Mouse (Mus musculus) embryonic facial prominence, embryonic 14.5 days (tissue): ENCODE results near the gene Esd. TPM values are rescaled to one million over a fixed set of nuclear protein-coding genes. Genes with fewer than 3 reads are reported as not detected.
A peak's percentile ranks its signal among the peaks of the same experiment; 100 is the strongest.

Experiments
- ATAC-seq: fragments of 200-750 bp; cut with Nextera tagmentation; 2 replicates; pipeline ENCODE4 v1.8.0; 2017; ENCODE audit warnings: low read depth, moderate number of reproducible peaks, moderate TSS enrichment
- DNase-seq: peaks from one replicate; pipeline ENCODE4 v3.0.0-alpha.2; 2015; ENCODE audit warnings: low spot score
- H3K27ac ChIP-seq: fragments of 300-500 bp; sonication (generic); replicated peaks from 2 replicates; pipeline ENCODE4 v1.5.1; 2014; ENCODE audit warnings: low read depth, mild to moderate bottlenecking, low read length, moderate library complexity
- H3K27me3 ChIP-seq: fragments of 300-500 bp; sonication (generic); replicated peaks from 2 replicates; pipeline ENCODE4 v1.6.1; 2014; ENCODE audit warnings: low read length; ENCODE audit not compliant: control insufficient read depth, insufficient read depth
- H3K36me3 ChIP-seq: fragments of 300-500 bp; sonication (generic); 2 replicates; pipeline ENCODE4 v1.6.1; 2014; ENCODE audit warnings: low read length, mixed read lengths; ENCODE audit not compliant: control insufficient read depth, insufficient read depth
- H3K4me1 ChIP-seq: fragments of 300-500 bp; sonication (generic); 2 replicates; pipeline ENCODE4 v1.6.1; 2014; ENCODE audit warnings: antibody characterized with exemption, low read length; ENCODE audit not compliant: control insufficient read depth, insufficient read depth
- H3K4me2 ChIP-seq: fragments of 300-500 bp; sonication (generic); 2 replicates; pipeline ENCODE4 v1.6.1; 2014; ENCODE audit warnings: low read depth, mild to moderate bottlenecking, low read length, moderate library complexity, mixed read lengths
- H3K4me3 ChIP-seq: fragments of 300-500 bp; sonication (generic); 2 replicates; pipeline ENCODE4 v1.5.1; 2014; ENCODE audit warnings: low read depth, mild to moderate bottlenecking, low read length
- H3K9ac ChIP-seq: fragments of 300-500 bp; sonication (generic); 2 replicates; pipeline ENCODE4 v1.6.1; 2014; ENCODE audit warnings: low read depth, mild to moderate bottlenecking, low read length, moderate library complexity, mixed read lengths
- H3K9me3 ChIP-seq: fragments of 300-500 bp; sonication (generic); 2 replicates; pipeline ENCODE4 v1.6.1; 2016; ENCODE audit warnings: low read length; ENCODE audit not compliant: control insufficient read depth
- WGBS: fragments of 180-500 bp; shearing (Covaris S2); extraction: QIAGEN DNeasy Blood & Tissue Kit; methylation state at CpG from one replicate; pipeline ENCODE4 v1.1.7; 2014; 5-methylcytosine and 5-hydroxymethylcytosine counted together
- polyA plus RNA-seq: library from polyadenylated mRNA; unstranded; fragments of >200 nt; fragmentation: Nextera tagmentation; extraction: Ambion mirVana; gene quantifications from 2 replicates; pipeline ENCODE4 v1.2.1, GENCODE M21; 2014

Gene Esd
- 302 and 330 TPM in 2 replicates for polyA plus RNA-seq

DNA sequence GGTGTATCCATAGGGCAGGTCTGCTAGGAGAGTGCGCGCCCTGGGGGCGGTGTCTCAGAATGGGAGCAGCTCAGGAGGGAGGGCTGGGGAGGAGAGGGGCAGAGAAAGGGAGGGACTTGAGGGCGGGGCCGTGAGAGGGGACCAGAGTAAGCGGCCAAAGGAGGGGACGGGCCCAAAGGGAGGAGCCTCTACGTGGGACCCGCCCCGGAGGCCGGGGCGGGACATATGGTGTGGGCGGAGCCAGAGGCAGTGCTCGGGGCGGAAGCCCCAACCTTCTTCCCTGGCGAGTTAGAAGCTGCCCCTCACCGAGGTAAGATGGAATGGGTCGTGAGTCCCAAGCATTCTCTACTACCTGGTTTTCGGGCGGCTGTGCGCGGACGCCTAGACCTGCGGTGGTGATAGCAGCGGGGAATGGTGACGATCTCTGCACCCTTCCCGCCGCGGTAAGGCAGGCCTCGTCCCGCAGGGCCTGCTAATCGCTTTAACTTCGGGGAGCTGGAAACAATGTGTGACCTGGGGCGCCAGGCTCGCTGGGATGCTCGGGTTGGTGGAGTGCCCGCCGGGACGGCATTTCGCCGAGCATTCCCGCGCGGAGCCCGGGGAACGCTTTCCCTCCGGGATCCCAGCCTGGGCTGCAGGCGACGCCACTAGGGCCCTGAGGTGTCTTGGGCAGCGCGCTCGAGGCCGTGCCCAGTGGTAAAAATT lies at the start of gene Esd:
Esd (plus strand) TSS at position 219 of the 705 bp plus-strand sequence.
- Histone ChIP-seq H3K4me2 (peak within 1 kb of the TSS; percentile 75), H3K9me3 (no peaks in the 10 kb centered on the region), H3K36me3 (peaks cover 17% of the 10 kb centered on the region), H3K4me3 (peak within 1 kb of the TSS; percentile 76), H3K9ac (peak within 1 kb of the TSS; percentile 83), H3K27me3 (no peaks in the 10 kb centered on the region), H3K27ac (peak within 1 kb of the TSS; percentile 81), H3K4me1 (peaks cover 8% of the 10 kb centered on the region)
- ATAC-seq, result peak; percentile 99
- DNase-seq, result peak; percentile 97
- WGBS, result under 1% methylated on average over 38 of the region's 53 CpGs

DNA sequence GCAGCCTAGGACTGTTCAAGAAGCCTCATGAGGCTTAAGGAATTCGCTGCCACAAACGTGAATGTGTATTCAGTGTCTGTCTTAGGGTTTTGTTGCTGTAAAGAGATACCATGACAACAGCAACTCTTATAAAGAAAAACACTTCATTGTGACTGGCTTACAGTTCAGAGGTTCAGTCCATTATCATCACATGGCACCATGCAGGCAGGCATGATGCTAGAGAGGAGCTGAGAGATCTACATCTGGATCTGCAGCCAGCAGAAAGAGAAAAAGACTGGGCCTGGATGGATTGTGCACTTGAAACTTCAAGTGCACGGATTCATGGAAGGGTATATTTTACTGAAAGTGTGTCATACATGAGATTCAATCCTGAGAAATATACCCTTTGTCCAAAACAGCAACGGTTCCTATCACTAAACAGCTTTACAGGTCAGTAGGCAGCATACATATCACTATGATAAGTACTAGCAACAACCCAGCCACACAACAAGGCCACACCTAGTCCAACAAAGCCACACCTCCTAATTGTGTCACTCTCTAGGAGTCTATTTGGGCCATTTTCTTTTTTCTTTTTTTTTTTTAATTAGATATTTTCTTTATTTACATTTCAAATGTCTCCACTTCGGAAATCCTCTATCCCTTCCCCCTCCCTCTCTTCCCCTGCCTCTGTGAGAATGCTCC lies 47.7 kb upstream of the Esd start:
- Histone ChIP-seq H3K4me2 (no peak overlapping the region), H3K36me3 (no peaks in the 10 kb centered on the region), H3K9me3 (no peaks in the 10 kb centered on the region), H3K4me3 (no peak overlapping the region), H3K4me1 (no peaks in the 10 kb centered on the region), H3K27me3 (no peaks in the 10 kb centered on the region), H3K9ac (no peak overlapping the region), H3K27ac (no peak overlapping the region)
- 78% methylated on average over 5 of the region's 5 CpGs for WGBS
- no peak for DNase-seq
- no peak for ATAC-seq

DNA sequence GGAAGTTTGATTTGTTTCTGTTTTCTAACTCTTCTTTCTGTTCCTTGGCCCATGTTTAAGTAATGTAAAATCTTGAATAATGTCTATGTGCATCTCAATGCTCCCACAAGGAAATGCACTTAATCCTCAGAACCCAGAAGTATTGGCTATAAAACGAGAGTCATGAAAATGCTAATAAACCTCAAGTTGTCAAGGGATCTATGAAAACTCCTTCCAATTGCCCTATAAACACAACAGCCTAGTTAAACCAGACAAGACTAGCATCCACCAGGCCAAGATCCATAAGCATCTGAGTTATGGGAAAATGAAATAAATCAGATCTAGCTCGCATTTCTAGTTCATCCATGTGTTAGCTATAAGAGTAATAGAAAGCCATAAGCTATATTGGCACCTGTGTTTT lies 40.1 kb upstream of the Esd start:
- Histone ChIP-seq H3K4me3 (no peak overlapping the region), H3K4me1 (no peaks in the 10 kb centered on the region), H3K9me3 (no peaks in the 10 kb centered on the region), H3K4me2 (no peak overlapping the region), H3K9ac (no peak overlapping the region), H3K36me3 (no peaks in the 10 kb centered on the region), H3K27ac (no peak overlapping the region), H3K27me3 (no peaks in the 10 kb centered on the region)
- DNase-seq (no peak), ATAC-seq (no peak)
- WGBS, result 82% methylated on average over 2 of the region's 2 CpGs

DNA sequence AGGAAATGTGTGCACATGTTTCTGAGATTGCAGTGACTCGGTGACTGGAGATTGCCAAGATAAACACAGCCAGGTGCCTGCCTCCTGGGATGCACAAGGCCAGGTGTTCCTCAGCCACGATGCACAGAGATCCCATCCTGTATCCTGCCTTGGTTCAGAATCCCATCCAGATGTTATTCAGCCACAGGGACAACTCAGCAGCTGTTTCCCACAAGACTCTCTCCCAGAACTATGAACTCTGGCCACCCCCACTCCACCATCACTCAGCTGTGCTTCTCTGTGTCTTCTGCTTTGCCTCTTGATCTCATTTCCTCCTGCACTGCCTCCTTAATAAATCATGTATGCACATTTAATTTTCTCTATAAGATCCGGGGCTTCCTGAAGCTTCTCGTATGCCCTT lies 35.3 kb upstream of the Esd start:
- Histone ChIP-seq H3K27ac (no peak overlapping the region), H3K4me3 (no peak overlapping the region), H3K9ac (no peak overlapping the region), H3K4me2 (no peak overlapping the region), H3K36me3 (no peaks in the 10 kb centered on the region), H3K27me3 (no peaks in the 10 kb centered on the region), H3K9me3 (no peaks in the 10 kb centered on the region), H3K4me1 (no peaks in the 10 kb centered on the region)
- WGBS, result 29% methylated on average over 4 of the region's 4 CpGs
- DNase-seq (peak; percentile 58), ATAC-seq (peak; percentile 65; the same call in 1 of the 2 replicates)

DNA sequence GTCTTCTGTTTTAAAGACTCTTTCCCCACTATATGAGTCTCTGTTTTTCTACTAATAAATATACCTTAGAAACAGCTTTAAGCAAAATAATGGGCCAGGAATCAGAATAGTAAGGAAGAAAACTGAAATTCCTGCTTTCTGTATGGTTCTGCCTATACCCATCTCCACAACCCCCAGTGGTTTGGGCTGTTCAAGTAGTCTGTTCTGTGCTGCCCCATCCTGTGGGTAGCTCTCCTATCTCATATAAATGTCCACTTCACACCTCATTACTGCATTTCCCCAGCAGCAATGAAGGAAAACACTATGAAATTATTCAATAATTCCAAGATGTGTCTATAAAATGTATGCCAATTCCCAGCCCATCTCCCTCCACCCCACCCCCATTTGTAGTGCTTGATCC lies 34.7 kb upstream of the Esd start:
- no peaks in the 10 kb centered on the region for H3K9me3 ChIP-seq
- ATAC-seq (no peak), DNase-seq (no peak)
- no peak overlapping the region for H3K9ac ChIP-seq
- H3K27ac ChIP-seq, result no peak overlapping the region
- H3K4me3 ChIP-seq, result no peak overlapping the region
- no peaks in the 10 kb centered on the region for H3K36me3 ChIP-seq
- no peaks in the 10 kb centered on the region for H3K27me3 ChIP-seq
- H3K4me2 ChIP-seq, result no peak overlapping the region
- no peaks in the 10 kb centered on the region for H3K4me1 ChIP-seq

DNA sequence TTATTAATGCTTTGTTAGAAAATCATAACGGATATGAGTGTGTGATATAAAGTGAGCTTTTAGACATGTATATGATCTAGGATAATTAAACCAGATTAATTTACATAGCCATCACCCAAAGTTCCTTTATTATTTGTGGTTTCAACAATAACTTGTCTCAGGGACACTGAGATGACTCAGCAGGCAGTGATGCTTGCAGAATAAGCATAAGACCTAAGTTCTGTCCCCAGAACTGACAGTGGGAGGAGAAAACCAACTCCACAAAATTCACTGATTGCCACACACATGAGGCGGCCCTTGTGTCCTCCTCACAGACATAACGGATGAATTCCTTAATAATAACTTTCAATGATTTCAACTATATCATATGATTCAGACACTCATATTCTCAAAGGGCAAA lies 32.9 kb upstream of the Esd start:
- Histone ChIP-seq H3K4me1 (no peaks in the 10 kb centered on the region), H3K4me2 (no peak overlapping the region), H3K27me3 (no peaks in the 10 kb centered on the region), H3K36me3 (no peaks in the 10 kb centered on the region), H3K27ac (no peak overlapping the region), H3K4me3 (no peak overlapping the region), H3K9ac (no peak overlapping the region), H3K9me3 (no peaks in the 10 kb centered on the region)
- DNase-seq (no peak), ATAC-seq (no peak)
- WGBS, result 78% methylated on average over 3 of the region's 3 CpGs

DNA sequence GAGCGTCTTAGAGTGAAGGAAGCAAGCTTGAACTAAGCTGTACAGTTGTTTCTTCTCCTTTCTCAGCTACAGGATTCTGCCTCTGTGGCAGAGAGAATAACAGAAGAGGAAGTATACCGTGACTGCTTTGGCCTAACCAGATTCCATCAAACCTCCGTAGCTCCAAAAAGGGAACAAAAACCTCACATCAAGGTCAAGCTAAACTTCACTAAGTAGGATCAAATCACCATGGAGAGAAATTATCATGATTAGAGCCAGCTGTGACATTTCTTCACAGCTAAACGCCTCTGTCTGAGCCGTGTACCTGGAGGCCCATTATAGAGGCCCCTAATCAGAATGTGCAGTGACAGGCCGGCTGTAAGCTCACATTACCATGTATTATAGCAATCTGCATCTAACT lies 28.2 kb upstream of the Esd start:
- Histone ChIP-seq H3K9ac (no peak overlapping the region), H3K27ac (no peak overlapping the region), H3K4me2 (no peak overlapping the region), H3K9me3 (no peaks in the 10 kb centered on the region), H3K4me1 (no peaks in the 10 kb centered on the region), H3K27me3 (no peaks in the 10 kb centered on the region), H3K36me3 (no peaks in the 10 kb centered on the region), H3K4me3 (no peak overlapping the region)
- 16% methylated on average over 6 of the region's 6 CpGs for WGBS
- DNase-seq, result peak; percentile 11
- no peak for ATAC-seq

DNA sequence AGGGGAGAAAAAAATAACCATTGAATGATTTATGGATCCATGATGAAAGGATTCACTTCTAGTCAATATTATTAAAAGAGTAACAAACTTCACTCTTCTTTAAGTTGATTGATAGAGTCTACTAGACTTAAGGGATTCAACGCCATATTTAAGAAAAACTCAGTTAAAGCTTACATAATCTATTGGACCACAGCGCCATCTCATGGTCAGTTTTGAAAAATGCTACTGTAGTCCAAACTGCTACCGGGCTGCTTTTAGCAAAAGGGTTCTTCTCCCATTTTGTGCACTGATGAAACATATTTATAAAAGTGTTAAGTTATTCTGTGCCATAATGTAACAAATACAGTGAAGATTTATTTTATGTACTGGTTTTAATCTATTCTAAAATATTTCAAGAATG lies 23.0 kb upstream of the Esd start:
- H3K4me1 ChIP-seq, result no peaks in the 10 kb centered on the region
- no peaks in the 10 kb centered on the region for H3K36me3 ChIP-seq
- DNase-seq (peak; percentile 59), ATAC-seq (no peak)
- no peak overlapping the region for H3K9ac ChIP-seq
- no peak overlapping the region for H3K4me2 ChIP-seq
- H3K27me3 ChIP-seq, result no peaks in the 10 kb centered on the region
- no peaks in the 10 kb centered on the region for H3K9me3 ChIP-seq
- WGBS, result 25% methylated on average over 3 of the region's 3 CpGs
- H3K4me3 ChIP-seq, result no peak overlapping the region
- no peak overlapping the region for H3K27ac ChIP-seq

DNA sequence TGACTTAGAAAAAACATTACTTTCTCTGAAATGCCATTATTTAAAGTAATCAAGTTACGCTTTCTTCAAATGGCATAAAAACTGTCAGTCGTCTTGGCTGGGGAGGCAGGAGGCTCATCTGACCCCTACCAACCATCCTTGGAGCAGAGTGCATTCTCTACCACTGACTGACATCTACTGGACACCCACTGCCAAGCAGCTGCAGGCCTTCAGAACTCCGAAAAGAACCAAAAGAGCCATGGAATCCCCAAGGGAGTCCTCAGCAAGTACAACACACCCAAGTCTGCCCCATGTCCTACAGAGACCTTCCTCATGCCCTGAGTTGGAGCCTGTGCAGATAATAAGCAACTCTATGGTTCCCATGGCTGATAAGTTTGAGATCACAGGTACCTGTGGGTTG lies 8.6 kb upstream of the Esd start:
- no peak overlapping the region for H3K4me3 ChIP-seq
- ATAC-seq, result no peak
- 63% methylated on average over 3 of the region's 3 CpGs for WGBS

More for the DNA sequence above, 8.6 kb upstream of the Esd start:
- Histone ChIP-seq H3K9ac (no peak overlapping the region), H3K4me1 (no peaks in the 10 kb centered on the region), H3K27me3 (no peaks in the 10 kb centered on the region), H3K36me3 (no peaks in the 10 kb centered on the region), H3K27ac (no peak overlapping the region), H3K4me2 (no peak overlapping the region), H3K9me3 (no peaks in the 10 kb centered on the region)
- DNase-seq, result no peak
